Mouse (Mus musculus) natural killer cell, adult 2 months (primary cell): ENCODE measurements around the gene Stx4a.
"Not testable (repeated sequence)": the region's sequence is repeated elsewhere in the genome, so short reads cannot be mapped to it uniquely, and the experiment has no call there.

ENCODE experiments used
- DNase-seq, 2 experiments: peaks; one replicate each; pipeline ENCODE4 v3.0.0; 2022; ENCODE audit warnings: low spot score in 2 of 2

The Stx4a gene

DNA sequence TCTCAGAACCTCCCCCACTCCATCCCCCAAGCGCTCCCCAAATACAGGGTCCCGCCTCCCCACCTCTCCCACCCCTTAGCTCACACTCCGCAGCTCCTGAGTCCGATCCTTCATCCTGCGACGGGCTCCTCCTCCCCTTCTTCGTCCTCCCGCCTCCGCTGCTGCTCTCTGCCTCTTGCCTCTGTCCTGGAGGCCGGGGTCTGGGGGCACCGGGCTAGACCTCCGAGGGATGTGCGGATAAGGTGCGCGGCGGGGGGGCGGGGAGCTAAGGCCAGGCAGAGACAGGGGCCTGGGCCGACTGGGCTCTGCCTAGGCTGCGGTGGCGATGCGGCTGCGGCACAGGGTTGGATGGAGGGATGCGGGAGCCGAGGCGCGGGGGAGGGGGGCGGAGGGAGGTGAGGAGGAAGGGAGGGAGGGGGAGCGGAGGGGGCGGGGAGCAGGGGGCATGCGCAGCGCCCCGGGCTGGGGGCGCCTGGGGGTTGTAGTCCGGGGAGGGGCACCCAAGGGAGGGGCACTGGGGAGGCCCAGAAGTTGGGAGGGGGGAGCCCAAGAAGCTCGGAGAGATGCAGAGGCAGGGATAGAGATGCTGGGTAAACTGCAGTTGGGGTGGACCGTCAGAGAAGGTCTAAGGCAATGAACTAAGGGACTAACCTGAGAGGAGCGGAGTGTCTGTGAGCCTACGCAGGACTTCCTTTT lies at the start of gene Stx4a, which contains the start of gene Stx1b:
Gene Stx4a, plus strand, starts transcription at position 119 of the 696 bp plus-strand sequence.
Gene Stx1b, minus strand, starts transcription at position 374 of the 696 bp plus-strand sequence.
- DNase-seq: no peak

DNA sequence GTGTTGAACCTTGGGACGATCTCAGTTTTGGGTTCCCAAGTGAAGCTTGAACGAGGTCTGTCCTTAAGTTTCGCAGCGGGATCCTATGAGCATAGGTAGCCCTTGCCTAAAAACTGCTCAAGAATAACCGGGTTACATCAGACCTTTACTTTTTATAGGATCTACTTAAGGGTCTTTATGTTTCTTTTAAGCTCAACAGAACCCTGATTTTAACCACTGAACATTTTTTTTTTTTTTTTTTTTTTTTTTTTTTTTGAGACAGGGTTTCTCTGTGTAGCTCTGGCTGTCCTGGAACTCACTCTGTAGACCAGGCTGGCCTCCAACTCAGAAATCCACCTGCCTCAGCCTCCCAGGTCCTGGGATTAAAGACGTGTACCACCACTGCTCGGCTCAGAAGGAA lies 48.3 kb upstream of the Stx4a start:
- not testable (repeated sequence) for DNase-seq

DNA sequence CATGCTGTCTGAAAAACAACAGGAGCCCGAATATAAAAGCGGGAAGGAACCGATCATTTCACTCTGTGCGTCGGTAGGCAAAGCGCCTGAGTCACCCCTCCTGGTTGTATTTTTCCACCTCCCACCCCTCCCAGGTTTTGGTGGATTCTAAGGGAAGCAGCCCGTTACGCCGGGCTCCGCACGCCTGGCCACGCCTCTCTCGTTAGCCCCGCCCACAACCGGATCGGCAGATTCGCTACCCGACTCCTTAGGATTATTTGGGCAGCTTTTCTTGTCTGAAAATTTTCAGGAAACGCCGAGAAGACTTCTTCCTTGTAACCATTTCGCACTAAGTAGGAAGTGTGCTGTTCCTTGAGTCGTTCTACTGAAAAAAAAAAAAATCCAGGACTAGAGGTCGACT lies 47.7 kb upstream of the Stx4a start, which contains the start of gene Setd1a:
Gene Setd1a, plus strand, starts transcription at position 245 of the 400 bp plus-strand sequence.
- peak; percentile 73 to 78 for DNase-seq

DNA sequence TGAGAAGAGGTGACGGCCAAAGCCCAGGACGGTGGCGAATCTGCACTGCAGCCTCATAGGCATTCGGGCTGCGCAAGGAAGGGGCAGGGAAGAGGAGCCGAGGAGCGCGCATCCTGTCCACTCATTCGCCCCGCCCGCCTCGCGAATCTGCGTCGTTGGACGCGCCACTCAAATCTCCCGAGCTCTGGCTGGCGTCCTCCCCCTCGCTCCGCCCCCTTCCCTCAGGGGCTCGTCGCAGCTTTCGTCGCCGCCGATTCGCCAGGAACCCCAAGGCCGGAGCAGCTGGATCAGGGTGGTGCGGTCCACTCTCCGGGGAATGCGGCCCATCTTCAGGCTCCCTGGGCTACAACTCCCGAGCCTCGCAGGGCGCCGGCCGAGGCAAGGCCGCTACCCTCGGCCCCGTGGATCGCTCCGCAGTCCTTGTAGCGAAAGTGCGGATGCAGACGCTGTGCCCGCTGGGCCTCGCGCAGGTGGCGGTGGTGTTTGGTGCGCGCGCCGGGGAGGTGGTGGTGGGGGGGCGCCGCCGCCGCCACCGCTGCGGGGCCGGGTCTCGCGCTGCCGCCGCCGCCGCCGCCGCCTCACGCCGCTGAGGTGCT lies 47.1 kb upstream of the Stx4a start:
- DNase-seq: peak; percentile 96 to 97

DNA sequence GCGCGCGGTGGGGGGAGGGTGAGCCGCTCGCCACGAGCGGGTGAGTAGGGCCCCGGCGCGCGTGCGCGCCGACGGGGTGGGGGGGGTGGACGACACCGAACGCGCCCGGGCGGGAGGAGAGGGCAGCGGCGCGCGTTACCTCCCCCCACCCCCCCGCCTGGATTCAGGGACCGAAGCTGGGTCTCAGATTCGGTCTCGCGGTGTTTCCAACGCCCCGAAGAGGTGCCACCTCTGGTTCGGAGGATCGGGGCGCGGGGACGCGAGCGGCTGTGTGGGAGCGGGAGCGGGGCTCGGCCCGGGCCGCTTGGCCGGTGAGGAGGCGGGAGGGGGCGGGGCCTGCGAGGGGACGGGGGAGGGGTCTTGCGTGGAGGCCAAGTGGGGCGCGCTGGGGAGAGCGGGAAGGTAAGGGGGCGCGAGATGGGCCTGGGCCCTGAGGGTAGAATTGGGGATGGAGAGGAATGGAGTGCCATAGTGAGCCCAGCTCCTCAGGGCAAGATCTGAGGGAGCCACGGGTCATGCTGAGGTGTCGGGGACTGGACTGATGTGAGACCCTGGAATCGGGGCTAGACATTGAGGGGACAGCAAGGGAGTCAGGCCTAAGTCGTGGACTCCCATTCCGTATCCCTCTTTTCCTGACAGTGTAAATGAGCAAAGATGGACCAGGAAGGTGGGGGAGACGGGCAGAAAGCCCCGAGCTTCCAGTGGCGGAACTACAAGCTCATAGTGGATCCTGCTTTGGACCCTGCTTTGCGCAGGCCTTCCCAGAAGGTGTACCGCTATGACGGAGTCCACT lies 46.4 kb upstream of the Stx4a start:
- no peak for DNase-seq

DNA sequence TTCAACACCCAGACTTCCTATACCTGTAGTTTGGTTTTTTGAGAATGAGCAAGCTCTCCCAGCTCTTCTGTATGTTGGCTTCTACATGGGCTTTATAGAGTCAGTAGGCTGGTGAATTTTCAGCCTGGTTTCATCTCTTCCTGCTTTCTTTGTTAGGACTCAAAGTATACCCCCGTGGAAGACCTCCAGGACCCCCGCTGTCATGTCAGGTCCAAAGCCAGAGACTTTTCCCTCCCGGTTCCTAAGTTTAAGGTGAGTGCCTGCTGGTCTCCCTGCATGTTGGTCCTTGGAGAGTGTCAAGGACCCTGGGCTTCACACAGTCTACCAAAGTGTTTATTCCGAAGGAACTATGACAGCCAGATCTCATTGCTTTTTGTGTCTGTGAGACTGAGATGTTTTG lies 45.7 kb upstream of the Stx4a start:
- DNase-seq: no peak

- DNase-seq: no peak
Measured at GRCm38 (mm10) chr7:127785308-127785707, 38.8 kb upstream of the Stx4a start, which contains the start of gene Gm49388. Gm49388 (plus strand) TSS chr7:127785608.

DNA sequence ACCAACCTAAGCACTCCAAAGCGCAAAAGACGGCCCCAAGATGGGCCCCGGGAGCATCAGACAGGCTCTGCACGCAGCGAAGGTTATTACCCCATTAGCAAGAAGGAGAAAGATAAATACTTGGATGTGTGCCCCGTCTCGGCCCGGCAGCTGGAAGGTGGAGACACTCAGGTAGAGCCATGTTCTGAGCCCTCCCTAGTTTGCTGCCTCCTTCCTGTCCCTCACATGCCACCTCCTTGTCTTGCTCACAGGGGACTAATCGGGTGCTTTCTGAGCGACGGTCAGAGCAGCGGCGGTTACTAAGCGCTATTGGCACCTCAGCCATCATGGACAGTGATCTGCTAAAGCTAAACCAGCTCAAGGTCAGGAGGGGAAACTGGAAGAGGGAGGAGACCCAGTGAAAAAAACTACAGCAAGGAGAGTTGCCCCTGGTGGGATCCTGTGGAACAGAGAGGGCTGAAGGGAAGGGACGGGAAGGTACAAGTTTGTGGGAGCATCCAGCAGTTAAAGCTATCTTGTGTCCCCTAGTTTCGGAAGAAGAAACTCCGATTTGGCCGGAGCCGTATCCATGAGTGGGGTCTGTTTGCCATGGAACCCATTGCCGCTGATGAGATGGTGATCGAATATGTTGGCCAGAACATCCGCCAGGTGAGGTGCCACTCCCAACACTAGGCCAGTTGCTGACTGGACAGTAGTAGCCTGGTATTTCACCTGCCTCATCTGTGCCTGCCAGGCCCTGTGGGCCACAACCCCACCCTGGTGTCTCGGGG lies 26.8 kb upstream of the Stx4a start:
- no peak for DNase-seq

DNA sequence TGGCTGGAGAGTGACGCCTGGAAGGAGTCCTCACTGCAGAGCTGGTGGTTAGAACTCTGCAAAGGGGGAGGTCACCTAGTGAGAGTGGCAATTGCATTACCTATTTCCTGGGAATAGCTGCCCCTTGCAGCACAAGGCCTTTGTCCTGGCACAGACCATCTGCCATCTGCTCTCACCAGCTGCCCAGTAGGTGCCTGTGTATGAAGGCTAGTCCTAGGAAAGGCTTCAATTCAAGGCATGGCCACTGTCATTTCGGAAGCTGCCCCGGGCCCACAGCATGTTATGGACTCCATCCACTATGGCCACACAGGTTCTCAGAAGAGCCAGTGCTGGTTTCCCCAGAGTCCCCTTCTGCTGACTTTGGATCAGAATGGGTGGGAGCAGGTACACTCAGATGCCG lies 25.5 kb upstream of the Stx4a start:
- no peak for DNase-seq

- no peak for DNase-seq
Measured at GRCm38 (mm10) chr7:127799211-127799610, 24.9 kb upstream of the Stx4a start.

GRCm38 (mm10) chr7:127799738-127800137 lies 24.4 kb upstream of the Stx4a start:
- DNase-seq: no peak

- peak; percentile 57 to 77 for DNase-seq
Measured at GRCm38 (mm10) chr7:127800435-127801009, 23.6 kb upstream of the Stx4a start, which contains the start of gene Hsd3b7. Hsd3b7 (plus strand) TSS chr7:127800604.

DNA sequence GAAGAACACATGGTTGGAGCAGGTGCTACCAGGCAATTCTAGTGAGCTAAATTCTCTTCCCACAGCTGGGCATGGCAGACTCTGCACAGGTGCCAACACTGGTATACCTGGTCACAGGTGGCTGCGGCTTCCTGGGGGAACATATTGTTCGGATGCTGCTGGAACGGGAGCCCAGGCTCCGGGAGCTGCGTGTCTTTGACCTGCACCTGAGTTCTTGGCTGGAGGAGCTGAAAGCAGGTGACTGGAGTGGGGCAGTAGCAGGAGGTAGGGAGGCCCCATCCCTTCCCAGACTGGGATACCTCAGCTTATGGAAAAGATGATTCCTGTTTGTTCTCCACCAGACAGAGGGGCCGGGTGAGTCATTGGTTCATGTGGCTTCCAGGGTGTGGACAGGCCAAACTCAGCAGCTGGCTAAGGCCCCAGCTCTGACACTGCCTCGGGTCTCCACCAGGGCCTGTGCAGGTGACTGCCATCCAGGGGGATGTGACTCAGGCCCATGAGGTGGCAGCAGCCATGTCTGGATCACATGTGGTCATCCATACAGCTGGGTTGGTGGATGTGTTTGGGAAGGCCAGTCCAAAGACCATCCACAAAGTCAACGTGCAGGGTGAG lies 23.0 kb upstream of the Stx4a start:
- no peak for DNase-seq

DNA sequence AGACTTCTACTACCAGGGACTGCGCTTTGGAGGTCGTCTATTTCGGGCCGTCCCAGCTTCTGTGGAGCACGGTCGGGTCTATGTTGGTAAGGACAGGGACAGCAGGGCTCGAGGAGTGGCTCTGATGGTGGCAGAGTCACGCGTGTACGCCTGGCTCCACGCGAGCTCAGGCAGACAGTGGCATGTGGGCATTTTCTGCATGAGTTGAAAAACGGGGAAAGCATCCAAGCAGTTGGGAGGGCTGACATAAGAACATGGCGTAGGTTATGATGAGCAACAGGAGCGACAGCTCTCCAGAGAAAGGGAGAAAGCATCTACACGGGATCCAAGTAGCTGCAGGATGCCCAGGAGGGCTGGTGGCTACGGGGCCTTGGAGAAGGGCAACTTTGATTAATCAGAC lies 21.8 kb upstream of the Stx4a start:
- DNase-seq: no peak

DNA sequence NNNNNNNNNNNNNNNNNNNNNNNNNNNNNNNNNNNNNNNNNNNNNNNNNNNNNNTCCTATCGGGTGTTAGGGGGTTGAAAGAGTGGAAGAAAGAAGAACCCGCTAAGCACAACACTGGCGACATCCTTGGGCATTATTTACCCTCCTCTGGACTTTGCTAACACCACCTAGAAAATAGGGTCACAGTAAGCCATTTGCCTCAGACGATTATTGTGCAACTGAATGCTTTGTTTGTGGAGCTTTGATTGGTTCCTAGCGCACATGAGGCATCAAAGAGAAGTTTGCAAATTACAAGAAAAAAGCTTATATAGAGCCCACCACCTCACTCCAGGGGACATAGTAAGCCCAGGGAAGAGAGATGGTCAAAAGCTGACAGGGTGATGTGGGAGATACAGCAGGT lies 15.3 kb upstream of the Stx4a start:
- DNase-seq: no peak

- no peak for DNase-seq
Measured at GRCm38 (mm10) chr7:127809846-127810245, 14.2 kb upstream of the Stx4a start.

DNA sequence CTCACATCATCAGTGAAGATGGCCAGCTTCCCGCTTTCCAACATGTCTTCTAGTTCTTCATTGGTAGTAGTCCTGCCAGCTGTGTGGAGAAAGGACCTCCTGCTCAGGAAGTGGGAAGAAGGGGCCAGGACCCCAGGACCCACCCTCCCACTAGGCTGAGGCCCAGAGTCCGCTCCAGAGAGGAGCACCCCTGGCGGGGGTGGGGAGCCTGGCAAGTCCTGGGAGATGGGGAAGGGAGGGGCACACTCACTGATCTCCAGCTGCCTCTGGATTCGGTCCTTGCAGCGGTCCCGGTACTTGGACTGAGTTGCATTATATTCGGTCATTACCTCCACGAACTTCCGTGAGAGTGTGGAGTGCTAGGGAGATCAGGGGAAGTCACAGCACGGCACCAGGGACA lies 13.4 kb upstream of the Stx4a start:
- no peak for DNase-seq

- no peak for DNase-seq
Measured at GRCm38 (mm10) chr7:127811240-127811639, 12.9 kb upstream of the Stx4a start.

- DNase-seq: no peak
Measured at GRCm38 (mm10) chr7:127812292-127812691, 11.8 kb upstream of the Stx4a start.

- no peak for DNase-seq
Measured at GRCm38 (mm10) chr7:127813821-127814220, 10.3 kb upstream of the Stx4a start.
